Mouse (Mus musculus) heart, postnatal 0 days (tissue): ENCODE data around the gene Ppox.

ENCODE experiments used
- CTCF ChIP-seq: IDR thresholded peaks from 2 replicates; pipeline ENCODE4 v1.5.1; 2016; ENCODE audit warnings: antibody characterized with exemption, control low read depth, low read depth
- EP300 ChIP-seq: IDR thresholded peaks from 2 replicates; pipeline ENCODE4 v1.6.1; 2016; ENCODE audit warnings: antibody characterized with exemption, low read depth

DNA sequence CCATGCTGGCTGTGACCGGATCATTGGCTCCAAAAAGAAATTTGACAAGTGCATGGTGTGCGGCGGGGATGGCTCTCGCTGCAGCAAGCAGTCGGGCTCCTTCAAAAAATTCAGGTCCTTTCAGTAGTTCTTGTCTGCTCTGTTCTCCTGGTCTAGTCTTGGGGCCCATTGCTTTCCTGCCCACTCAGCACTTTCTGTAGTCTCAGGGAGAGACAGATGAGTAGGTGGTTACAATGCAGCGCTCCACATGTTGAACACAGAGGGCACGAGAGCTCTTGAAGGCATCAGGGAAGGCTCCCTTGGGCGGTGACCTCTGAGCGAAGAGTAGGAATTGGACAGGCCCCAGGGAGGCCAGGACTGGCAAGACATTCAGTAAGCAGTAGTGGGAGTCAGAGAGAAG is 23.2 kb downstream of the Ppox start:
- TF ChIP-seq EP300 (no peak), CTCF (no peak)
